Mouse (Mus musculus): ENCODE data around the gene Grm8. TPM values are rescaled to one million over a fixed set of nuclear protein-coding genes. Genes with fewer than 3 reads are reported as not detected.

Grm8 gene
- polyA plus RNA-seq, 1 experiment from 2014 or later: 0.31 TPM

DNA sequence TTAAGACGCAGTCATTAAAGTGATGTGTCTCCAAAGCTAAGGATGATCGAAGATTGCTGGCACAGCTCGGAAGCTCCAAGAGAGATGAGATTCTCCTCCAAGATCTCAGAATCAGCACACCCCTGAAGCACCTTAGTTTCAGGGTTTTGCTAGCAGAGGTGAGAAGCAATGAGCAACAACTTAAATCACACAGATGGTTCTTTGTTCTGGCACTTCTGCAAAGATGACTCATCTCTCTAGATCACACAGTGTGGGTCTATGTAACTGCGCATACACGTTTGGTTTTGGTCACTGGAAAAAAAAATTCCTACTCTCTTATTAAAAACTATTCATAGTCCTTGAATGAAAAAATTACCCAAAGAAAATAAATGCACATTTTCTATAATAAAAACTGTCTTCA is 157.6 kb downstream of the Grm8 start:
- WGBS: 83% methylated on average over 5 of the region's 5 CpGs
- no peak overlapping the region for H3K9ac ChIP-seq (ENCODE audit: low read length)
- H3K27me3 ChIP-seq (ENCODE audit: control insufficient read depth, insufficient read depth, low read length): no peaks in the 10 kb centered on the region
- no peak overlapping the region for H3K4me2 ChIP-seq (ENCODE audit: low read length)
- no peaks in the 10 kb centered on the region for H3K4me1 ChIP-seq (ENCODE audit: control insufficient read depth in 2 of 2, insufficient read depth in 2 of 2, low read length in 2 of 2)
- no peak for ATAC-seq (ENCODE audit: insufficient number of reproducible peaks, insufficient read depth, low FRiP score, low read depth)
- H3K4me3 ChIP-seq (ENCODE audit: control insufficient read depth in 1 of 2, insufficient read depth in 1 of 2, low read depth in 1 of 2, low read length in 2 of 2): no peak overlapping the region
- no peaks in the 10 kb centered on the region for H3K36me3 ChIP-seq (ENCODE audit: control insufficient read depth, insufficient read depth, low read length)
- no peaks in the 10 kb centered on the region for H3K9me3 ChIP-seq (ENCODE audit: control insufficient read depth, low read length)
- no peak overlapping the region for H3K27ac ChIP-seq (replicated peaks in 1 of 2; ENCODE audit: control insufficient read depth in 1 of 2, insufficient read depth in 1 of 2, low read depth in 2 of 2, low read length in 2 of 2)

DNA sequence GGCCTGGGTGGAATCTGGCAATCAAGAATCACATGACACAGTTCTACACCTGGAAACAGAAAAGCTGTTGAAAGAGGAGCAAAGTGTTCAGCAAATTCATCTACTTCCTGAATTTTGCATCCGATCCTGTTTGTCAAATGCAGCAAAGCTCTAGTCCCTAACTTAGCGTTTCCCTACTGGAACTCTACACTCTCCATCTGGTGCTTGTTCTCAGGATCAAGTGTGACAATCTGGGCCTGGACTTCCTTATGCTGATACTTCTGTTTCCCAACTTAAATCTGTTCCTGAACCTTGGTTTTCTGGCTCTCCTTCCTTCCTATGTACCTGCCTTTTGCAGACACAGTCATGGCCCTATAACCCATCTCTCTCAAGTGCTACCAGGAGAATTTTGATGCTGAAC is 166.1 kb downstream of the Grm8 start:
- Histone ChIP-seq H3K27me3 (ENCODE audit: control insufficient read depth, insufficient read depth, low read length) (no peaks in the 10 kb centered on the region), H3K9ac (ENCODE audit: low read length) (no peak overlapping the region), H3K9me3 (ENCODE audit: control insufficient read depth, low read length) (no peaks in the 10 kb centered on the region; the same call in 1 of the 2 replicates), H3K36me3 (ENCODE audit: control insufficient read depth, insufficient read depth, low read length) (no peaks in the 10 kb centered on the region), H3K4me3 (ENCODE audit: control insufficient read depth in 1 of 2, insufficient read depth in 1 of 2, low read depth in 1 of 2, low read length in 2 of 2) (no peak overlapping the region), H3K4me1 (ENCODE audit: control insufficient read depth in 2 of 2, insufficient read depth in 2 of 2, low read length in 2 of 2) (no peaks in the 10 kb centered on the region; a peak in 1 of 4 replicates), H3K27ac (replicated peaks in 1 of 2; ENCODE audit: control insufficient read depth in 1 of 2, insufficient read depth in 1 of 2, low read depth in 2 of 2, low read length in 2 of 2) (no peak overlapping the region), H3K4me2 (ENCODE audit: low read length) (no peak overlapping the region)
- 89% methylated on average over 2 of the region's 2 CpGs for WGBS
- no peak for ATAC-seq (ENCODE audit: insufficient number of reproducible peaks, insufficient read depth, low FRiP score, low read depth)

DNA sequence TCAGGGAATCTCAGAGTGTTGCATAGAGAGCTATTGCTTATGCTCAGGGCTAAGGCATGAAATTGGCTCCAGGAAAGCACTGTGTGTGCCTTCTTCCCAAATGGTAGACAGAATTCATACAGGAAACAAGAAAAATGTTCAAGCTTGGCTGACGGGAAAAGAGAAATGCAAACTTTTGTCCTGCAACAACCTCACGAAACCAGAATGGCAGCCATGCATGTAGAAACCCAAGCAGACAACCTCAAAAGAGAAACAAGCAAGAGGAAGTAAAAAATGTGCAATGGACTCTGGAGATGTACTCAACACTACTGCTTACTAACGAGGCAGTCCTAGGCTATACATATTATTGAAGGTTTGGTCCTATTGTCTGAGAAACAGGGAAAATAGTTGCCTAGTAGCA is 167.9 kb downstream of the Grm8 start:
- 83% methylated on average over 3 of the region's 3 CpGs for WGBS

DNA sequence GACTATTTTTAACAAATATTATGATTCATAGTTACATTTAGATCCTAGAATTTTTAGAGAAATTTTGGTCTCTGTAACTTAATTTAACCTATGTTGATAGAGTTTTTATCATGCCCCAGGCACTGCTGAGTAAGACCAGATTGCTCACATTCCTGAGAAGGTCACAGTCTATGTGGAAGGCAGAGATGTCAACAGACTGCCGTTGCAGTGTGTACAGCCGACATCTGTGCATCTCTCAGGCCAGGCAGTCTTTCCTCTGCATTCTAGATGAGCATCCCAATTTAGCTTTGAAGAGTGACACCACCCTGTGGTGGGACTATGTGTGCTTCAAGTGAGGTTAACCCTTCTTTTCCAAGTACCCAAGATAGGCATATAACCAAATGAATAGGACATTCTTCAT is 169.7 kb downstream of the Grm8 start:
- ATAC-seq (ENCODE audit: insufficient number of reproducible peaks, insufficient read depth, low FRiP score, low read depth): no peak
- Histone ChIP-seq H3K36me3 (ENCODE audit: control insufficient read depth, insufficient read depth, low read length) (no peaks in the 10 kb centered on the region), H3K9me3 (ENCODE audit: control insufficient read depth, low read length) (no peaks in the 10 kb centered on the region; the same call in 1 of the 2 replicates), H3K9ac (ENCODE audit: low read length) (no peak overlapping the region), H3K27ac (replicated peaks in 1 of 2; ENCODE audit: control insufficient read depth in 1 of 2, insufficient read depth in 1 of 2, low read depth in 2 of 2, low read length in 2 of 2) (no peak overlapping the region), H3K4me2 (ENCODE audit: low read length) (no peak overlapping the region), H3K4me1 (ENCODE audit: control insufficient read depth in 2 of 2, insufficient read depth in 2 of 2, low read length in 2 of 2) (no peaks in the 10 kb centered on the region; a peak in 1 of 4 replicates), H3K4me3 (ENCODE audit: control insufficient read depth in 1 of 2, insufficient read depth in 1 of 2, low read depth in 1 of 2, low read length in 2 of 2) (no peak overlapping the region), H3K27me3 (ENCODE audit: control insufficient read depth, insufficient read depth, low read length) (no peaks in the 10 kb centered on the region)
- WGBS: 14% methylated on average over 2 of the region's 2 CpGs

More for the DNA sequence above, 167.9 kb downstream of the Grm8 start:
- no peak overlapping the region for H3K9ac ChIP-seq (ENCODE audit: low read length)
- no peaks in the 10 kb centered on the region for H3K27me3 ChIP-seq (ENCODE audit: control insufficient read depth, insufficient read depth, low read length)
- H3K36me3 ChIP-seq (ENCODE audit: control insufficient read depth, insufficient read depth, low read length): no peaks in the 10 kb centered on the region
- H3K9me3 ChIP-seq (ENCODE audit: control insufficient read depth, low read length): no peaks in the 10 kb centered on the region; the same call in 1 of the 2 replicates
- no peaks in the 10 kb centered on the region; a peak in 1 of 4 replicates for H3K4me1 ChIP-seq (ENCODE audit: control insufficient read depth in 2 of 2, insufficient read depth in 2 of 2, low read length in 2 of 2)
- no peak for ATAC-seq (ENCODE audit: insufficient number of reproducible peaks, insufficient read depth, low FRiP score, low read depth)
- H3K4me3 ChIP-seq (ENCODE audit: control insufficient read depth in 1 of 2, insufficient read depth in 1 of 2, low read depth in 1 of 2, low read length in 2 of 2): no peak overlapping the region
- H3K27ac ChIP-seq (replicated peaks in 1 of 2; ENCODE audit: control insufficient read depth in 1 of 2, insufficient read depth in 1 of 2, low read depth in 2 of 2, low read length in 2 of 2): no peak overlapping the region
- no peak overlapping the region for H3K4me2 ChIP-seq (ENCODE audit: low read length)

DNA sequence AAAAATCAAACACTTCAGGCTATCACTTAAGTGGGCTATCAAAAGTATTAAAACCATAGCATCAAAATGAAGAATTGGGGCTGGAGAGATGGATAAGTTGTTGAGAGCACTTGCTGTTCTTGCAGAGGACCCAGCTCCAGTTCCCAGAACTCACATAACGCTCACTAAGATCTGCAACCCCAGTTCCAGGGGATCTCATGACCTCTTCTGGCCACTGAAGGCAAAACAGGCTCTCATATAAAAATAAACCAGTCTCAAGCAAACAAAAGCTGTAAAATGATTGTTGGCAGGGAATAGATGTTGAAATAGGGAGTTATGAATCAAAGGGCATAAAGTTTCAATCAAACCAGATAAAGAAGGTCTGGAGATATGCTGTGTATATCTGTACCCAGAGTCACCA is 171.1 kb downstream of the Grm8 start:
- H3K27me3 ChIP-seq (ENCODE audit: control insufficient read depth, insufficient read depth, low read length): no peaks in the 10 kb centered on the region
- H3K4me3 ChIP-seq (ENCODE audit: control insufficient read depth in 1 of 2, insufficient read depth in 1 of 2, low read depth in 1 of 2, low read length in 2 of 2): no peak overlapping the region
- H3K9me3 ChIP-seq (ENCODE audit: control insufficient read depth, low read length): no peaks in the 10 kb centered on the region; the same call in 1 of the 2 replicates
- ATAC-seq (ENCODE audit: insufficient number of reproducible peaks, insufficient read depth, low FRiP score, low read depth): no peak
- no peaks in the 10 kb centered on the region for H3K36me3 ChIP-seq (ENCODE audit: control insufficient read depth, insufficient read depth, low read length)
- no peak overlapping the region for H3K9ac ChIP-seq (ENCODE audit: low read length)
- 85% methylated on average over 1 of the region's 1 CpGs for WGBS
- no peaks in the 10 kb centered on the region; a peak in 1 of 4 replicates for H3K4me1 ChIP-seq (ENCODE audit: control insufficient read depth in 2 of 2, insufficient read depth in 2 of 2, low read length in 2 of 2)
- no peak overlapping the region for H3K27ac ChIP-seq (replicated peaks in 1 of 2; ENCODE audit: control insufficient read depth in 1 of 2, insufficient read depth in 1 of 2, low read depth in 2 of 2, low read length in 2 of 2)
- no peak overlapping the region for H3K4me2 ChIP-seq (ENCODE audit: low read length)

DNA sequence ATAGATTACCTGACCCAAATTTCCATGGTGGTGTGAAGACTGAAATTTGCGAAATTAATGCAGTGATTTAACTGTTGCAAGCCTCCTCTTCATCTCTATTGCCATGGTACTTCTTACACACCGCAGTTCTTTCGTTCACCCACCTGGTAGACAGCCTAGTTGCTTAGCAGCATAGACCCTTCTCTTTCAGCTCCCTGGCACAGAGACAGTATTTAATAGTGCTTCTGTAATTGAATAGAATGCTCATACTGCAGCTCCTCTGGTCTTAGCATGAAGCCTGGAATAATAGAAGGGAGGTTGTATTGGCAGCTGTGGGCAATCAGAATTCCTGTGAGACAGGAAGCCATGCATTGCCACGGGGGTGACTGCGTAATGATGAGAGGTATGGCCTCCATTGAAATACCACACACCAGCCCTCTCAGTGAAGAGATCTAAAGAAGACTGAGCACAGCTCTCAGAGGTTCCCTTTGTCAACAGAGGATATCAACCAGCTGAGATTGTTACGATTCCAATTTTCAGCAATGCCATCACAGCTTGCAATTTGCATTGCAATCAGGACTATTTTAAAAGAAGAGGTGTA is 178.6 kb downstream of the Grm8 start:
- Histone ChIP-seq H3K4me1 (ENCODE audit: control insufficient read depth in 2 of 2, insufficient read depth in 2 of 2, low read length in 2 of 2) (no peaks in the 10 kb centered on the region), H3K9ac (ENCODE audit: low read length) (no peak overlapping the region), H3K27ac (replicated peaks in 1 of 2; ENCODE audit: control insufficient read depth in 1 of 2, insufficient read depth in 1 of 2, low read depth in 2 of 2, low read length in 2 of 2) (no peak overlapping the region), H3K36me3 (ENCODE audit: control insufficient read depth, insufficient read depth, low read length) (no peaks in the 10 kb centered on the region), H3K4me3 (ENCODE audit: control insufficient read depth in 1 of 2, insufficient read depth in 1 of 2, low read depth in 1 of 2, low read length in 2 of 2) (no peak overlapping the region), H3K27me3 (ENCODE audit: control insufficient read depth, insufficient read depth, low read length) (no peaks in the 10 kb centered on the region), H3K9me3 (ENCODE audit: control insufficient read depth, low read length) (no peaks in the 10 kb centered on the region), H3K4me2 (ENCODE audit: low read length) (no peak overlapping the region)
- 78% methylated on average over 6 of the region's 6 CpGs for WGBS
- ATAC-seq (ENCODE audit: insufficient number of reproducible peaks, insufficient read depth, low FRiP score, low read depth): no peak

DNA sequence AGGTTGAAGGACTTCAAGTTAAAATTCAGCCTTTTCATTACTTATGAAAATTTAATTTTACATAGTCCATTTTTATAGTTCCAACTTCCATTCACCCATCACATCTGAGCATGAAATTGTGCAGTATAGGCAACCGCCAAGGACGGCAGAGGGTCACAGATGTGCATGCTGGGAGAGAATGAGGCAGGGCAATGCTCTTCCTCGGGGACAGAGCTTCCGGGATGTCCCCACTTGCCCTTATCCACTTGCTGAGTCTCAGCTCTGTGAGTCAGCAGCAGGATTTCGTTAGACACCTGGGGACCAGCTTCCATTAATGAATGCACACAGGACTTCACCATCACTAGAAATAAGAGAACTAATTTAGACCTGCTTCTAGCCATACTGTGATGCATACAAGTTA is 183.5 kb downstream of the Grm8 start:
- no peak for ATAC-seq (ENCODE audit: insufficient number of reproducible peaks, insufficient read depth, low FRiP score, low read depth)
- Histone ChIP-seq H3K9ac (ENCODE audit: low read length) (no peak overlapping the region), H3K4me1 (ENCODE audit: control insufficient read depth in 2 of 2, insufficient read depth in 2 of 2, low read length in 2 of 2) (no peaks in the 10 kb centered on the region), H3K27me3 (ENCODE audit: control insufficient read depth, insufficient read depth, low read length) (no peaks in the 10 kb centered on the region), H3K27ac (replicated peaks in 1 of 2; ENCODE audit: control insufficient read depth in 1 of 2, insufficient read depth in 1 of 2, low read depth in 2 of 2, low read length in 2 of 2) (no peak overlapping the region), H3K36me3 (ENCODE audit: control insufficient read depth, insufficient read depth, low read length) (no peaks in the 10 kb centered on the region), H3K9me3 (ENCODE audit: control insufficient read depth, low read length) (no peaks in the 10 kb centered on the region), H3K4me3 (ENCODE audit: control insufficient read depth in 1 of 2, insufficient read depth in 1 of 2, low read depth in 1 of 2, low read length in 2 of 2) (no peak overlapping the region), H3K4me2 (ENCODE audit: low read length) (no peak overlapping the region)
- 75% methylated on average over 5 of the region's 5 CpGs for WGBS

DNA sequence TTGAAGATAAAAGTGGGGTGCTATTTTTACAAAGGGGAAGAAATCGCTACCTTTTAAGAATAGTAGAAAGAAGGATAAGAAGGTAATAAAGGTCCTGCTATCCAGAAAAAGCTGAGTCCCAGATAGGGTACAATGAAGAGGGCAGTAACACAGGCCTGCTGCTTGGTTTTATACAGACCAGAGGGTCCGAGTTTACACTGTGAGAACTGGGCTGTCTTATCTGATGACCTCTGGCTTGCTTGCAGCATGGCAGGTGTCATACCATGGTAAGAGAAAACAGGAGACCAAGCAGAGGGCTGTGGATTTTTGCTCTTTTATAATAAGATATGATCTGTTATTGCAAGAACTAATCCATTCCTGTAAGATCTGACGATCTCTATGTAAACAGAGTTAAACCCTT is 206.9 kb downstream of the Grm8 start:
- Histone ChIP-seq H3K4me2 (ENCODE audit: low read length) (no peak overlapping the region), H3K9me3 (ENCODE audit: control insufficient read depth, low read length) (no peaks in the 10 kb centered on the region), H3K4me3 (ENCODE audit: control insufficient read depth in 1 of 2, insufficient read depth in 1 of 2, low read depth in 1 of 2, low read length in 2 of 2) (no peak overlapping the region), H3K4me1 (ENCODE audit: control insufficient read depth in 2 of 2, insufficient read depth in 2 of 2, low read length in 2 of 2) (no peaks in the 10 kb centered on the region), H3K27ac (replicated peaks in 1 of 2; ENCODE audit: control insufficient read depth in 1 of 2, insufficient read depth in 1 of 2, low read depth in 2 of 2, low read length in 2 of 2) (no peak overlapping the region), H3K27me3 (ENCODE audit: control insufficient read depth, insufficient read depth, low read length) (no peaks in the 10 kb centered on the region), H3K9ac (ENCODE audit: low read length) (no peak overlapping the region), H3K36me3 (ENCODE audit: control insufficient read depth, insufficient read depth, low read length) (no peaks in the 10 kb centered on the region)
- no peak for ATAC-seq (ENCODE audit: insufficient number of reproducible peaks, insufficient read depth, low FRiP score, low read depth)
- 55% methylated on average over 3 of the region's 3 CpGs for WGBS

Data from heart, embryonic 14.5 days (tissue).